Mouse (Mus musculus) spleen, postnatal 10 days (tissue): Measurements from ENCODE around the gene Zpld1.

Experiments used
- DNase-seq, 2 experiments: peaks; one replicate each; pipeline ENCODE4 v3.0.0; 2021 to 2022; ENCODE audit warnings: low spot score in 2 of 2

The Zpld1 gene

DNA sequence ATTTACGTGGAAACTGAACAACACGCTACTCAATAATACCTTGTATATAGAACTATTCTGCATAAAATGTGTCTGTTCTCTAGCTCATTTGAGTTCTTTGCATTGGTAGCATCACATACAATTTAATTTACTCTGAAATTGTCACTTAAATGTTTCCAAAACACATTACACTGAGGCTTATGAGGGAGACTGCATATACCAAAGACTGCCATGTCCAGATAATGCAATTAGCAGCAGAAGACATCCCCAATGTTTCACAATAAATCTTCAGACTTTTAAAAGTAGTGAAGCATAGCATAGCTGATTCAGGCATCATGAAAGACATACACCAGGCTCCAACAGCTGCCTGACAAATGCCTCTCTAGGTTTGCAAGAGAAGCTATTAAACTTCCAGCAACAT lies at the start of gene Zpld1:
Gene Zpld1 (minus strand): TSS at position 101 of the 400 bp plus-strand sequence.
- no peak for DNase-seq

DNA sequence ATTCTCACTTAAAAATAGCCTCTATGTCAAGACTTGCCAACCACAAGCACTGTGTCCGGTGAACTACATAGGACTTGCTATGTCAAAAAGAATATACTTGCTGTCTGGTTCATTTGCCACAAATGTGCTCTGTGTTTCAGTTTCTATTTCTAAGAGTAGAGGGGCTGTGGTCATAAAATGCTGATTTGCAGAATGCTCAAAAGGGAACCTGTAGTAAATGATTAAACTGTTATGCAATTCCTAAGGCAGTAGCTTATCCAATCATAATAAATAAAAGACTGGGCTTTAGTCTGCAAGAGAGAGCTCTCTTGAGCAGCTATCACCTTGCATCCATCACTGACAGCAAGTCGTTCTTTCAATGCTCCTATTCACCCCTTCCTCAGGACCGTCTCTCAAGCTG lies 47.9 kb upstream of the Zpld1 start:
- no peak for DNase-seq

DNA sequence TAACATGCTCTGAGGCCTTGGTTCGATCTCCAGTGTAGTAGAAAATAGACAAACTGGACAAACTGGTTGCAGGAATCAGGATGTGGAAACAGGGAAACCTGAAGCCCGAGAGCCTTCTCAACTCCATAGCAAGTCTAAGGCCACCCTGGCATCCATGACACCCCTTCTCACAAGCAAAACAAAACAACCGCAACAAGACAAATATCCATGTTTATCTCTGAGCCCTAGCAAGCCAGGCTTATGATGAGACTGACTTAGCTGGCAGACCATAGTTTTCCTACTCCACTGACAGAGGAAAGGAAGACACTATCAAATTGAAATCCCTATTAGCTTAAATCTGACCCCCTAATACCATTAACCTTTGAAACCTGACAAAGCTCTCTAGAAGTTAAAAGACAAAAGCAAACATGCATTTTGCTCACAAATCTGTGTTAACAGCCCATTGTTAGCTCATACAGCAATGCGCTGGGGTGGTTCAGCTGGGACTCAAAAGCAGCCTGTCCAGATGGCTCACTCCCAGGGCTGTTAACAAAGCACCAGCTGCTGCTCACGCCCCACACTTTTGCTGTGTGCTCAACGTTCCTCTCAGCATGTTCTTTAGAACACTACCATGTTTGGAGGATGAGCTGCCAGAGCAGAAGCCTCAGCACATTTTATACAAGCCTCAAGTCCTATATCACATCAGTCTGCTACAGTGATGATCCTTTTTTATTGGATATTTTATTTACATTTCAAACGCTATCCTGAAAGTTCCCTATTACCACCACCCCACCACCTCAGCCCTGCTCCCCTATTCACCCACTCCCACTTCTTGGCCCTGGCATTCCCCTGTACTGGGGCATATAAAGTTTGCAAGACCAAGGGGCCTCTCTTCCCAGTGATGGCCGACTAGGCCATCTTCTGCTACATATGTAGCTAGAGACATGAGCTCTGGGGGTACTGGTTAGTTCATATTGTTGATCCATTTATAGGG lies 24.0 kb upstream of the Zpld1 start:
- no peak for DNase-seq

DNA sequence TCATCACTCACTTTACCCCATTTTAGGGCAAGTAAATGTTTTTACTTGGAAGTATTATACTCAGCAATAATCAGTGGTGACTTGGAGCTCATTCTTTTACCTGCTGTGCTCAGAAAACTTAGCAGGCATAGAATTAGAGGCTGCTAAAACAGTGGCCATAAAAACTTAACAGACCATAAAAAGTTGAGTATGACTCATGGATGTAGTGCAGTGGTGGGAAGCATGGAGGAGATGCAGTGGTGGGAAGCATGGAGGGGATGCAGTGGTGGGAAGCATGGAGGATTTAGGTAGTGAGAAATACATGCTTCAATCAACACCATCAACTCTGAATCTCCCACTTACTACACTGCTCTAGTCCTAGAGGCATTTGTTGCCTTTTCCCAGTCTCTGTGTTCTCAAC lies 19.2 kb upstream of the Zpld1 start:
- DNase-seq, result no peak

DNA sequence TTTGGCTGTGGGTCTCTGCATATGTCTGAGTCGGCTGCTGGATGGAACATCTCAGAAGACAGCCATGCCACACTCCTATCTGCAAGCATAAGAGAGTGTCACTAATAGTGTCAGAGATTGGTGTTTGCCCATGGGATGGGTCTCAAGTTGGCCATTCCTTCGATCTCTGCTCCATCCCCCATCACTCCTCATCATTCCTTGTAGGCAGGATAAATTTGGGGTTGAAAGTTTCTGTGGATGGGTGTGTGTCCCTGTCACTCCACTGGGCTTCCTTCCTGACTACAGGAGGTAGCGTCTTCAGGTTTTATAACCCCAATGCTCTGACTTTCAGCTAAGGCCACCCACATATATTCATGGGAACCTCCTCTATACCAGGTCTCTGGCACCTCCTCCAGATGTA lies 14.3 kb upstream of the Zpld1 start:
- DNase-seq, result no peak

DNA sequence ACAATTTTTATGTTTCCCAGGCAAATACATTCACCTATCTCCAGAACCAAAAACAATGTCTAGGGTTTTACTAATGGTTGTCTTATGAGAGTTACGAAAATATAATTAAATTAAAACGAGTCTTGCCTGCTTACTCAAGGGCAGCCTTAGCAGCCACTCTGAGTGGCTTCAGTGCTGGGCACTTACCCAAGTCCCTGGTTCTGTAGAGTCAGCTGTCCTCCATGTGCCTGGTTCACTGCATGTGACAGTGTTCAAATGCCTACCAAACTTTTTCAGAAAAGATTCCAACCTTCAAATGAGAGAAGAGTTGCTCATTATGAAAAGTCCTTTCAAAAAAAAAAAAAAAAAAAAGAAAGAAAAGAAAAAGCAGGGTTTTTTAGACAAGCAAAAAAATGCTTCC lies 15.1 kb downstream of the Zpld1 start:
- no peak for DNase-seq

GRCm38 (mm10) chr16:55277447-55277846 lies 20.3 kb downstream of the Zpld1 start:
- no peak for DNase-seq

DNA sequence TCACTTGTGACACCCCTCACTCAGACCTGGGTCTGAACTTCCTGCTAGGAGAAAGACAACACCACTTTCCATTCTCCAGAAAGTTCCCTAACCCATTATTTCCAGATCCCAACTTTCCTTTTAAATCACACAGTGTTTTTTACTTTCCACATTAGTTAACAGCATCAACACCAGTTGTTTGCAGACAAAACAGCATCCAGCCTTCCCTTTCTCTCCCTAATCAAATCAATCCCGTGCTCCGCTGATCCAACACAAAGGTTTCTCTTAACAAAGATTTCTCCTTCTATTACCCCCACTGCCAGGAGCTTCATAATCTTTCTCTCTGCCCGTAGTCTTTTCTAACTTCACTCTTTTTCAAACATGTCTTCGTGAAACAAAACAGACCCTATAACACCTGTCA lies 32.5 kb downstream of the Zpld1 start:
- no peak for DNase-seq

GRCm38 (mm10) chr16:55260862-55261574 lies 36.8 kb downstream of the Zpld1 start:
- DNase-seq, result no peak

DNA sequence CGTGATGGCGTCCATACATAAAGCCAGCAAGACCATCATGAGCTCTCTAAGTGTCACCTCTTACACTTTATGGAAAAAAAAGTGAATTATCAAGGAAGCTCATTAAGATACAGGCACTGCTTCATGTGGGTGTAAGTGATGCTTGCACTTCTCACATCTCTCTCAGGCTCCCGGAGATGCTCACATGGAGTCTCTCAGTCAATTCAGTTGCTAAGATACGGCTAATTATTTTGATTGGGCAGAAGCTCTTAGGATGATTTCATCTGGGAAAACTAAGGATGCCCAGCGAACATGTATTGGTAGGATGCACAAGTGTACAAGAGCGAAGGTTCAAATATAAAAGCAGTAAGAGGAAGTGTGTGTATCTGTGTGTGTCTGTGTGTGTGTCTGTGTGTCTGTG lies 38.1 kb downstream of the Zpld1 start:
- no peak for DNase-seq

DNA sequence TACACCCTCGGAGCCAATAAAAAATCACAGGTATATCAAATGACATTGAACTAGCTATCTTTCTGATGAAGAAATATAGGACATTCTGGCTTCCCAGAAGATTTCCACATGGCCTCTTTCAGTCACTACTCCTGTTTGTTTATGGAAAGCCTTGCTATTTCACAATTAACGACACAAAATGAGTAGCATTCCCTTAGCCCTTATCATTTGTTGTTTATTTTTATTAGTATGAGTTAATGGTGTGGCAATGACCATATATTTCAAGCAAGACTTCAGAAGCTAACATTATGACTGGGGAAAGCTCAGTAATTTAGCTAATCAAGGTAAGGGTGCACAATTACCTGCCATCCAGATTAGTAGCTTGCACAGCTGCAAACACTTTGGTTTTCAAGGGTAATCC lies 56.8 kb downstream of the Zpld1 start:
- DNase-seq, result no peak

- no peak for DNase-seq
Measured at GRCm38 (mm10) chr16:55228995-55229622, 68.7 kb downstream of the Zpld1 start.

DNA sequence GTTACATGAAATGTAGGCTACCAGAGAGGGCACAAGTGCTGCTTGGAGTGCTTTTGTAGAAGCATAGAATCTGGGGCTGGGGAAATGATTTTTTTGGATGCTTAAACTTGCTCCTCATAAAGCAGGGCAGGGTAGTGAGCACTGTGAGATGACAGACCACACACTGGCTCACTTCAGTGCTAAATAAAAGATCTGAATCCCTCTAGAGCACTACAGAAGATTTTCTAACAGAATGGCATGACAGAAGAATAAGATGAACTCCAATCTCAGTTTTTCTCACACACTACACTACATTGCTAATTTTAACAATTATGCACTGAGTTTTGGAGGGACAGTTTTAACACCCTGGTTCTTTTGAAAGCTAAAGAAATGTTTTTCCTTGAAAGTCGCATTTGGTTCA lies 93.8 kb downstream of the Zpld1 start:
- no peak for DNase-seq

DNA sequence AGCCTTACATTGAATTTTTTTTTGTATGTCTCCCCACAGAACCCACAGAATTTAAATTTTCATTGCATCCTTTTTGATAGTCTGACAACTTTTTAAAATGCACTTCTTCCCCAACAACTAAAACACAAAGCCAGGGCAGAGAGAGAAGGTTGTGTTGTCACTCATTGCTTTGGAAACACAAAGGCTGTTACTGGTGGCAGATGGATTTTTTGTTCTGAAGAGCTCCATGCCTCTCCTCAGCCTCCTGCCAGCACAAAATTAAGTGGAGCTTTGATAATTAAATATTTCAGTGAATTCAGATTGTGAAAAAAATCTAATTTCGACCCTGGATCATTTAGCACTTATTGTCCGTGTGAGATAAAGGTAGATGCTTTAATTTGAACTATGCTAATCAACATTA lies 107.4 kb downstream of the Zpld1 start:
- no peak for DNase-seq

DNA sequence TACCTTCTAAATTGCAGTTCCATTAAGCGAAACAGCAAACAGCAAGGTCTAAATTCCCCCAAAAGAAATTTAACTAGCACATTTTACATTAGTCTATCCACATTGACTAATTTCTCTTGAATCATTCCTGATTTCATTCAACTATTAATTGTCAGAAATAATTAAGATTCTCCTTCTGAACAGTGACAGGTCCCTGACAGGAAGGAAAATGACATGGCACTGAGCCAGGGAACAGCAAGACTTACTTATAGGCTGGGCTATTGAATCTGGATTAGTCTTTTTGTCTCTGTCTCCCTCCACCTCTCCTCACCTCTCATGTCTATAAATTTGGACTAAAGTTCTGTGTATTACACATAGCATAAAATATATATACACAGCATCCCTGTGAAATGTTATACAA lies 112.4 kb downstream of the Zpld1 start:
- DNase-seq, result no peak
